Mouse (Mus musculus): ENCODE results near the gene Fam71e1. TPM values are rescaled to one million over a fixed set of nuclear protein-coding genes. Genes with fewer than 3 reads are reported as not detected.

Gene Fam71e1
- polyA plus RNA-seq, 1 experiment from 2014 or later: 6.9 TPM

- ChIA-PET POLR2A (interaction anchor here (0.6 to 2.7 kb wide), 5 partner anchors 11 to 526 kb away, joined by 4 to 6 read pairs (median 4); partner anchors contain the start of gene Nr1h2), CTCF (interaction anchor here (0.8 to 2.9 kb wide), 5 partner anchors 9 to 25 kb away, joined by 3 to 26 read pairs (median 12); partner anchors contain the start of gene Pold1)
- H3K27me3 ChIP-seq: no peaks in the 10 kb centered on the region
- TF ChIP-seq CTCF (IDR thresholded peaks at IDR 0.05): no peak
- DNase-seq (ENCODE audit: low read depth, low spot score): no peak
- in situ Hi-C loops (cut with MboI; ENCODE audit: low pct_unique_long_range_greater_than_20kb): no loop called here
- no peak for ATAC-seq
Measured at GRCm38 (mm10) chr7:44535657-44536589, 39.5 kb downstream of the Fam71e1 start.

- H3K27me3 ChIP-seq: no peaks in the 10 kb centered on the region
- ATAC-seq (peak; percentile 28), DNase-seq (ENCODE audit: low read depth, low spot score) (peak; percentile 68)
- in situ Hi-C loops (cut with MboI; ENCODE audit: low pct_unique_long_range_greater_than_20kb): no loop called here
- no peak for TF ChIP-seq CTCF (IDR thresholded peaks at IDR 0.05)
- ChIA-PET POLR2A (interaction anchor here (0.8 to 2.7 kb wide), 4 partner anchors 10 to 17 kb away, joined by 4 to 6 read pairs (median 4); partner anchors contain the start of gene Nr1h2), CTCF (interaction anchor here (0.8 to 2.9 kb wide), 5 partner anchors 10 to 24 kb away, joined by 3 to 26 read pairs (median 12); partner anchors contain the start of gene Pold1)
Measured at GRCm38 (mm10) chr7:44536590-44536968, 40.2 kb downstream of the Fam71e1 start.

DNA sequence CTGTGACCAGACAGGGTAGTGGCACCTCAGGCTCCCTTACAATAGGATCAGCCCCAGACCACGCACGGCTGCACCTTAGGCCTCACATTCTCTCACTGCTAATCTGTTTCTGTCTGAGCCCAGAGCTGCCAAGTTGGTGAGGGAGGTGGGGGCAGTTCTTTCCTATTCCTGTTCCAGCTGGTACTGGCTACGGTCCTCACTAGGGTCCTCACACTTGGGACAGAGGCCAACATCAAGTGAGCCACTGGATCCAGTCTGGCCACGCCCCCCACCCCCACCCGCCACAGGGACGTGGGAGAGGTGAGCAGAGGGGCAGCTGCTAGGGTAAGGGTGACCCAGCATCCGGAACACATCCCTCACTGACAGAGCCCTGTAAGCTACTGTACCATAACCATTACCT is 40.6 kb downstream of the Fam71e1 start:
- TF ChIP-seq CTCF (IDR thresholded peaks at IDR 0.05): no peak
- no peaks in the 10 kb centered on the region for H3K27me3 ChIP-seq
- ChIA-PET CTCF (interaction anchor here (1.1 to 2.9 kb wide), 4 partner anchors 10 to 24 kb away, joined by 3 to 26 read pairs (median 18); partner anchors contain the start of gene Pold1), POLR2A (interaction anchor here (0.7 to 2.7 kb wide), 3 partner anchors 10 to 17 kb away, joined by 3 to 6 read pairs (median 4); partner anchors contain the start of genes Nr1h2 and Pold1)
- no peak for DNase-seq (ENCODE audit: low read depth, low spot score)
- peak; percentile 31 for ATAC-seq
- in situ Hi-C loops (cut with MboI; ENCODE audit: low pct_unique_long_range_greater_than_20kb): no loop called here

DNA sequence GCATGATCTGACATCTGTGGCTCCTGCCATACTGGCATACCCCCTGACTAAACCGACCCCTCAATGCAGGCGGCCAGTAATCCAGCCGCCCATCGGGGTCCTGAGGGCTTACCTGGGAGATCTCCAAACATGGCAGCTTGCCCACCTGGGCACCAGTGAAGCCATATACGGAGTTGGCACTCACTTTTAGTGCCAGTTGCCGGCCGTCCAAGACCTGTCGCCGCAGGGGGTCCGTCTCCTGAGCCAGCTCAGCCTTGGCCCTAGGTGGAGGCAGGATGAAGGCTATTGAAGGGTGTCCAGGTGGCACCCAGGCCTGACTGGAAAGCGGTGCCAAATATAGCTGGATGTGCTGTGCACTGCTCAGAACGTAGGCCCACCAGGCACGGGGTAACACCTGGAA is 41.1 kb downstream of the Fam71e1 start:
- TF ChIP-seq CTCF (IDR thresholded peaks at IDR 0.05): no peak
- in situ Hi-C loops (cut with MboI; ENCODE audit: low pct_unique_long_range_greater_than_20kb): no loop called here
- POLR2A ChIA-PET: interaction anchor here (0.7 kb wide), 1 partner anchor 11 kb away, joined by 3 read pairs; the partner anchor contains the start of gene Pold1
- H3K27me3 ChIP-seq: no peaks in the 10 kb centered on the region
- ATAC-seq (no peak), DNase-seq (ENCODE audit: low read depth, low spot score) (no peak)
- CTCF ChIA-PET: interaction anchor here (2.6 to 2.9 kb wide), 3 partner anchors 10 to 16 kb away, joined by 12 to 26 read pairs (median 23); partner anchors contain the start of gene Pold1

GRCm38 (mm10) chr7:44538756-44539624 is 42.6 kb downstream of the Fam71e1 start:
- no peaks in the 10 kb centered on the region for H3K27me3 ChIP-seq
- ChIA-PET CTCF (interaction anchor here (0.7 to 1.8 kb wide), 2 partner anchors 10 to 12 kb away, joined by 3 to 9 read pairs; no protein-coding TSS in a partner anchor), POLR2A (no interaction called here)
- DNase-seq (ENCODE audit: low read depth, low spot score) (no peak), ATAC-seq (no peak)
- in situ Hi-C loops (cut with MboI; ENCODE audit: low pct_unique_long_range_greater_than_20kb): no loop called here
- TF ChIP-seq CTCF (IDR thresholded peaks at IDR 0.05): no peak

GRCm38 (mm10) chr7:44542555-44542954 is 46.2 kb downstream of the Fam71e1 start:
- ChIA-PET POLR2A (interaction anchor here (1.0 kb wide), 1 partner anchor 55 kb away, joined by 3 read pairs; no protein-coding TSS in a partner anchor), CTCF (no interaction called here)
- DNase-seq (ENCODE audit: low read depth, low spot score) (no peak), ATAC-seq (no peak)
- in situ Hi-C loops (cut with MboI; ENCODE audit: low pct_unique_long_range_greater_than_20kb): no loop called here
- no peak for TF ChIP-seq CTCF (IDR thresholded peaks at IDR 0.05)
- H3K27me3 ChIP-seq: no peaks in the 10 kb centered on the region

DNA sequence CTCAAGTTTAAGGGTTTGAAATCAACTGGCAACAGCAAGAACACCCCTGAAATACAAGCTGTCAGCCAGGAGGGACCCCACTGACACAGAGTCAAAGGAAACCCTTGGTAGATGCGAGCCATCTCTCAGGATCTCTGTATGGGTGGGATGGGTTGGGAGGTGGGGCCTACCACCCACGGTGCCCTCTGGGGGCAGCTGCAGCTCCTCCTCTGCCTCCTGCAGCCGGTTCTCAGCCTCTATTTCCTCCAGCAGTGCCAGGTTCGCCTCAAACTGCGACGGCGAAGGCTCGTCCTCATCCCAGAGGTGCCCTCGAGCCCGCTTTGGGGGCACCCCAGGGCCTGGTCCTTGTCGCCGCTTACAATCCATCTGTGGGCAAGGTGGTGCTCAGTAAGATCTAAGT is 46.7 kb downstream of the Fam71e1 start:
- in situ Hi-C loops (cut with MboI; ENCODE audit: low pct_unique_long_range_greater_than_20kb): no loop called here
- CTCF ChIA-PET: no interaction called here
- ATAC-seq: no peak
- POLR2A ChIA-PET: interaction anchor here (1.0 kb wide), 1 partner anchor 56 kb away, joined by 3 read pairs; no protein-coding TSS in a partner anchor
- no peak for TF ChIP-seq CTCF (IDR thresholded peaks at IDR 0.05)
- DNase-seq (ENCODE audit: low read depth, low spot score): no peak
- H3K27me3 ChIP-seq: no peaks in the 10 kb centered on the region

- in situ Hi-C loops (cut with MboI; ENCODE audit: low pct_unique_long_range_greater_than_20kb): no loop called here
- POLR2A ChIA-PET: interaction anchor here (1.1 kb wide), 1 partner anchor 10 kb away, joined by 6 read pairs; no protein-coding TSS in a partner anchor
- TF ChIP-seq CTCF (IDR thresholded peaks at IDR 0.05): no peak
- no peak for ATAC-seq
- CTCF ChIA-PET: interaction anchor here (3.5 kb wide), 2 partner anchors 10 to 45 kb away, joined by 13 to 23 read pairs; no protein-coding TSS in a partner anchor
- no peak for DNase-seq (ENCODE audit: low read depth, low spot score)
- H3K27me3 ChIP-seq: no peaks in the 10 kb centered on the region
Measured at GRCm38 (mm10) chr7:44546274-44546673, 49.9 kb downstream of the Fam71e1 start.

DNA sequence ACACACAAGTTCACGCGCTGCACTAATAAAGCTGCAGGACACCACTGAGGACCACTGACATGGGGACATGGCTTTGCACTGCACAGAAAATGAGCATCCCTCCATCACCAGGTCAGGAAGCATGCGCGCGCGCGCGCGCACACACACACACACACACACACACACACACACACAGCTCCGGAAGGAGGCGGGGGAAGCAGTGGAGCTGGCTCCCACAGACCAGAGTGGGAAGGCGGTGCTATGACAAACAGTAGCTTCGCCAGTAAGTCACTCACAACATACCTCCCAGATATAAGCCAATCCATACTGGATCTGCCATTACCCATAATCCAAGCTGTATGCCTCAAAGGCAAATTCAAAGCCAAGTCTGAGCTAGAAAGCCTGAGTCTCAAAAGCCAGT is 50.7 kb downstream of the Fam71e1 start:
- ChIA-PET CTCF (interaction anchor here (2.7 to 3.5 kb wide), 3 partner anchors 10 to 46 kb away, joined by 13 to 27 read pairs (median 23); no protein-coding TSS in a partner anchor), POLR2A (interaction anchor here (1.1 kb wide), 1 partner anchor 11 kb away, joined by 6 read pairs; no protein-coding TSS in a partner anchor)
- in situ Hi-C loops (cut with MboI; ENCODE audit: low pct_unique_long_range_greater_than_20kb): no loop called here

More for the DNA sequence above, 50.7 kb downstream of the Fam71e1 start:
- no peak for TF ChIP-seq CTCF (IDR thresholded peaks at IDR 0.05)
- no peak for ATAC-seq
- no peak for DNase-seq (ENCODE audit: low read depth, low spot score)
- no peaks in the 10 kb centered on the region for H3K27me3 ChIP-seq

All from Patski (cell line).